Mouse (Mus musculus): ENCODE data around the gene Cd37. TPM values are rescaled to one million over a fixed set of nuclear protein-coding genes. Genes with fewer than 3 reads are reported as not detected.
"Not testable (repeated sequence)": the region's sequence is repeated elsewhere in the genome, so short reads cannot be mapped to it uniquely, and the experiment has no call there.

The Cd37 gene
- polyA plus RNA-seq, 1 experiment: 30.1 TPM

DNA sequence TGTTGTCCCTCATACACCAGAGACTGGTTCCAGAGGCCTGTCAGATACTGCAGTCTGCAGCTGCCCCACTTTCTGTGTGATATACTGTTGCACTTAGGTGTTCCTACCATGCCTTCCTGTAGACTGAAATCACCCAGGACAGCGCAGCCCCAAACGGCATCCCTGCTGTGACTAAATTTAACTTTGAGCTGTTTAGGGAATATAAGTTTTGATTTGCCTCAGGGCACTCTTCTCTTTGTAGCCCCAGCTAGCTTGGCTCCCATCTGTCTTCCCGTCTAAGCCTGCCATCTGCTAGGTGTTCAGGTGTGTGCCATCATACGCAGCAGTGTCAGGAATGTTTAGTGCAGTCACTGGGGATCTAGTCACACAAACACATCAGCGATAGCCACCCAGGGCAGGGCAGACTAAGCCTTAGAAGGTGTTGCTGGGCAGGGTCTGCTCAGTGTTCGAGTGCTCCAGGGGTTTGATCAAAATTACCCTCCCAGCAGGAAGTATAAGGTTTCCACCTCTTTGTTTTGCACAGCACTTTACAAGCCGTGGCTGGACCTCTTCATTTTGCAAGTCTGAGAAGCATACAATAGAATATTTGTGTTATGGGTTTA is 24.2 kb upstream of the Cd37 start:
- no peaks in the 10 kb centered on the region for H3K36me3 ChIP-seq (ENCODE audit: control insufficient read depth, insufficient read depth, low read length)
- no peak overlapping the region for H3K4me3 ChIP-seq (ENCODE audit: insufficient read depth, low read depth, low read length)
- no peak overlapping the region for H3K27ac ChIP-seq (ENCODE audit: insufficient read depth, low read depth, low read length)
- 79% methylated on average over 7 of the region's 7 CpGs for WGBS
- no peak for DNase-seq
- H3K4me1 ChIP-seq (ENCODE audit: control insufficient read depth, insufficient read depth, low read length): no peaks in the 10 kb centered on the region
- no peaks in the 10 kb centered on the region for H3K27me3 ChIP-seq (replicated peaks; ENCODE audit: control insufficient read depth, insufficient read depth, low read length)
- TF ChIP-seq CTCF (conservative IDR thresholded peaks at IDR 0.05; ENCODE audit: insufficient read depth, insufficient read length, low read depth, low read length) (no peak), POLR2A (IDR thresholded peaks at IDR 0.05; ENCODE audit: low read depth, low read length) (no peak)

DNA sequence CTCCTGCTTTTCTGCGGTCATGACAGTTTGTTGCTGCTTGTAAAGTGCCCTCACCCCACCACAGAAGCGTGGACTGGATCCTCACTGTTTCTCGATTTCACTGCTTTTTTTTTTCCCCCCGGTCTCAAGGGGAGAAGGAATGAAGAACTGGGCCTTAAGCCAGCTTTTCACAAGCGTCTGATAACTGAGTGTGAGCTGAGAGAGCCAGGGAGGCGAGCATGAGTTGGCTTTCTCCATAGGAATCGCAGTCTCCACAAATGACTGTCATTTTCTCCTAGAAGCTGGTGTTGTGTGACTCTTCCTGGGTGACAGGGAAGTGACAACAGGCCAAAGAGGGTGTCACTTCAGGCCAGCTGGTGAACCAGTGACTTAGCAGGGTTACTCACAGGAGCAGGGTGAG is 23.4 kb upstream of the Cd37 start:
- Histone ChIP-seq H3K27me3 (replicated peaks; ENCODE audit: control insufficient read depth, insufficient read depth, low read length) (no peaks in the 10 kb centered on the region), H3K4me1 (ENCODE audit: control insufficient read depth, insufficient read depth, low read length) (no peaks in the 10 kb centered on the region), H3K4me3 (ENCODE audit: insufficient read depth, low read depth, low read length) (no peak overlapping the region), H3K36me3 (ENCODE audit: control insufficient read depth, insufficient read depth, low read length) (no peaks in the 10 kb centered on the region), H3K27ac (ENCODE audit: insufficient read depth, low read depth, low read length) (no peak overlapping the region)
- WGBS: 65% methylated on average over 7 of the region's 7 CpGs
- DNase-seq: no peak
- no peak for TF ChIP-seq POLR2A (IDR thresholded peaks at IDR 0.05; ENCODE audit: low read depth, low read length)
- no peak for TF ChIP-seq CTCF (conservative IDR thresholded peaks at IDR 0.05; ENCODE audit: insufficient read depth, insufficient read length, low read depth, low read length)

DNA sequence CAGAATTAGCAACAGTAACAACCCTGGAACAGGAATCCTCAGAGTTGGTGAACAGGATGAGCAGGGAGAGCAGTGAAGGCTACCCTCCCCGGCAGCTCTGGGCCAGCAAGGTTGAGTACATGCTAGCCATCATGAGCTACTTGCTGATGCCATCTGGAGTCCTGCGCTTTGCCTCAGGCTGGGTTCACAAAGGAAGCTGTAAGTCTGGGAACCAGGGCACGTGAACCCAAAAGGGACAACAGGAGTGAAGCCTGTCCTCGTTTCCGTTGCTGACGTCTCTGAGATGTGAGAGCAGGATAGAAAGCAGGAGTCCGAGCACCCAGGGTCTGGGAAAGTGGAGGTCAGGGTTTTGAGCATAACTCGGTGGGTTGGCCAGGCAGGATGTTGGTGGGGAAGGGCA is 20.4 kb upstream of the Cd37 start:
- TF ChIP-seq POLR2A (IDR thresholded peaks at IDR 0.05; ENCODE audit: low read depth, low read length) (no peak), CTCF (conservative IDR thresholded peaks at IDR 0.05; ENCODE audit: insufficient read depth, insufficient read length, low read depth, low read length) (no peak)
- WGBS: 86% methylated on average over 8 of the region's 8 CpGs
- Histone ChIP-seq H3K36me3 (ENCODE audit: control insufficient read depth, insufficient read depth, low read length) (no peaks in the 10 kb centered on the region), H3K4me1 (ENCODE audit: control insufficient read depth, insufficient read depth, low read length) (no peaks in the 10 kb centered on the region), H3K27me3 (replicated peaks; ENCODE audit: control insufficient read depth, insufficient read depth, low read length) (no peaks in the 10 kb centered on the region), H3K4me3 (ENCODE audit: insufficient read depth, low read depth, low read length) (no peak overlapping the region), H3K27ac (ENCODE audit: insufficient read depth, low read depth, low read length) (no peak overlapping the region)
- DNase-seq: no peak

DNA sequence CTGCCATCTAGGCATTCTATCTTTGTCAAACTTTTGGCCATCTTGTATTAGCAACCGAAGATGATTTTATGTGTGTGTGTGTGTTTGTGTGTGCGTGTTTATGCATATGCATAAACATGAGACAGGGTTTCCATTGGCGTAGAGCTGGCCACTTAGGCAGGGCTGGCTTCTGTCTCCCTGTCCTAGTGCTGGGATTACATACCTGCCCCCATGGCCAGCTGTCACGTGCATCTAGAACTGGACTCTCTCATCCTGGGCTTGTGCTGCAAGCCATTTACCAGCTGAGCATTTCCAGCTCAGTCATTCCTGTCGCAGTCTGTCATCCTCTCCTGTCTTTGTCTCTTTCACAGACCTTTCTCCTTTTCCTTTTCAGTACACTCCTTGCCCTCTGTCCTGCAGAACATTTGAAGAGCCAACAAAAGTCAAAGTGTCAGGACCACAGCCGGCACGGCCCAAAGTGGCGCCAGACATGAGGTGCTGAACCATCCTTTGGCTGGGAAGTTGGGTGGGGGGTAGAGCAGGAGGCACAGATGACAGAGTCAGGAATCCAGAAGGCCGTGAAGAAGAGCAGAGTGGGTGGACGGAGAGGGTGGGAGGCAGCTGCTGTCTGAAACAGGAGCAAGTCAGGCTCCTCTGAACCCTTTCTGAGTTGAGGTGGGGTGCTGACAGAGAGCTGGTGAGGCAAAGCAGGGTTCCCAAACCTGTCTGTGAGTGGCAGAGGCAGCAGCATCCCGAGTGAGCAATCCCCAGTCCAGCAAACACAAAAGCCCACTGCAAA is 18.3 kb upstream of the Cd37 start:
- no peak for TF ChIP-seq CTCF (conservative IDR thresholded peaks at IDR 0.05; ENCODE audit: insufficient read depth, insufficient read length, low read depth, low read length)
- TF ChIP-seq POLR2A (IDR thresholded peaks at IDR 0.05; ENCODE audit: low read depth, low read length): no peak
- no peak for DNase-seq
- H3K4me3 ChIP-seq (ENCODE audit: insufficient read depth, low read depth, low read length): no peak overlapping the region
- H3K27ac ChIP-seq (ENCODE audit: insufficient read depth, low read depth, low read length): no peak overlapping the region
- H3K36me3 ChIP-seq (ENCODE audit: control insufficient read depth, insufficient read depth, low read length): no peaks in the 10 kb centered on the region
- no peaks in the 10 kb centered on the region for H3K4me1 ChIP-seq (ENCODE audit: control insufficient read depth, insufficient read depth, low read length)
- 56% methylated on average over 11 of the region's 11 CpGs for WGBS
- H3K27me3 ChIP-seq (replicated peaks; ENCODE audit: control insufficient read depth, insufficient read depth, low read length): no peaks in the 10 kb centered on the region

DNA sequence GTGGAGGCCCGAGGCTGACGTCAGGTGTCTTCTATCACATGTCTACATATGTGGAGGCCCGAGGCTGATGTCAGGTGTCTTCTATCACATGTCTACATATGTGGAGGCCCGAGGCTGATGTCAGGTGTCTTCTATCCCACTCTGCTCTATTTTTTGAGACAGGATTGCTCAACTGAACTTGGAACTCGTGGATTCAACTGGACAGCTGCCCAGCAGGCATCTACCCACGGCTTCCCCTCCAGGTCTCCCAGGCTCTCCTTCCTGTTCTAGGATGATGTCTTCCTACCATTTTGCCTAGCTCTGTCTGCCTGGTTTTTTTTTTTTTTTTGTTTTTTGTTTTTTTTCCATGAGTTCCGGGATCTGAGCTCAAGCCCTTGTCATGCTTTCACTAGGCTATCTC is 16.9 kb upstream of the Cd37 start:
- 62% methylated on average over 6 of the region's 7 CpGs for WGBS
- H3K27ac ChIP-seq (ENCODE audit: insufficient read depth, low read depth, low read length); H3K4me1 ChIP-seq (ENCODE audit: control insufficient read depth, insufficient read depth, low read length); H3K36me3 ChIP-seq (ENCODE audit: control insufficient read depth, insufficient read depth, low read length); H3K4me3 ChIP-seq (ENCODE audit: insufficient read depth, low read depth, low read length); H3K27me3 ChIP-seq (replicated peaks; ENCODE audit: control insufficient read depth, insufficient read depth, low read length); DNase-seq: not testable (repeated sequence)

DNA sequence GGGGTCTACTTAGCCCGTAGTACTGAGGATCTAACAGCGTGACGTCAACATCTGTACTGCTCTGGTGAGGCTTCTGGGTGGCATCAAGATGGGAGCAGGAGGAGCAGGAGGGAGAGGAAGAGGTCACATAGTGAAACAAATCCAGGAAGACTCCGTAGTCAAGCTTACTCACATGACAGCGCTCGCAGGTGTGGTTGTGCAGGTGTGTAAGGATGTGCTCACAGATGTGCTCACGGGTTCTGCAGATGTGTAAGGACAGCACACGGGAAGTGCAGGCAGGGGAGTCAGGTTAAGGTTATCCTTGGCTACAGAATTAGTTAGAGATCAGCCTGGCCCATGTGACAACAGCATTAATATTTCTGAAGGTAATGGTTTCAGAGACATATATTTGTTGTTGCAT is 14.9 kb upstream of the Cd37 start:
- Histone ChIP-seq H3K36me3 (ENCODE audit: control insufficient read depth, insufficient read depth, low read length) (no peaks in the 10 kb centered on the region), H3K27ac (ENCODE audit: insufficient read depth, low read depth, low read length) (no peak overlapping the region), H3K4me3 (ENCODE audit: insufficient read depth, low read depth, low read length) (no peak overlapping the region), H3K4me1 (ENCODE audit: control insufficient read depth, insufficient read depth, low read length) (no peaks in the 10 kb centered on the region), H3K27me3 (replicated peaks; ENCODE audit: control insufficient read depth, insufficient read depth, low read length) (no peaks in the 10 kb centered on the region)
- 87% methylated on average over 8 of the region's 8 CpGs for WGBS
- TF ChIP-seq POLR2A (IDR thresholded peaks at IDR 0.05; ENCODE audit: low read depth, low read length): no peak
- TF ChIP-seq CTCF (conservative IDR thresholded peaks at IDR 0.05; ENCODE audit: insufficient read depth, insufficient read length, low read depth, low read length): no peak
- DNase-seq: no peak

DNA sequence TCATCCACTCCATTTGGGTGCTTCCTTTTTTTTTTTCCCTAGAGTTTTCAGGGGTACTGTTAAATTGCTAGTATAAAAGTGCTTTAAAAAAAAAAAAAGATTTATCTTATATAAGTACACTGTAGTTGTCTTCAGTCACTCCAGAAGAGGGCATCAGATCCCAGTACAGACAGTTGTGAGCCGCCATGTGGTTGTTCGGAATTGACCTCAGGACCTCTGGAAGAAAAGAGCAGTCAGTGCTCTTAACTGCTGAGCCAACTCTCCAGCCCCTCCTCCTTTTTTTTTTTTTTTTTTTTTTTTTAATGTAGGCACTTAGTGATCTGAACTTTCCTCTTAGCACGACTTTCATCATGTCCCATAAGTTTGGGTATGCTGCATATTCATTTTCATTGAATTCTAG is 8.8 kb upstream of the Cd37 start:
- DNase-seq: no peak
- TF ChIP-seq CTCF (conservative IDR thresholded peaks at IDR 0.05; ENCODE audit: insufficient read depth, insufficient read length, low read depth, low read length) (no peak; the same call in 1 of the 2 replicates), POLR2A (IDR thresholded peaks at IDR 0.05; ENCODE audit: low read depth, low read length) (no peak)
- Histone ChIP-seq H3K27ac (ENCODE audit: insufficient read depth, low read depth, low read length) (no peak overlapping the region), H3K4me3 (ENCODE audit: insufficient read depth, low read depth, low read length) (no peak overlapping the region), H3K36me3 (ENCODE audit: control insufficient read depth, insufficient read depth, low read length) (no peaks in the 10 kb centered on the region), H3K4me1 (ENCODE audit: control insufficient read depth, insufficient read depth, low read length) (no peaks in the 10 kb centered on the region), H3K27me3 (replicated peaks; ENCODE audit: control insufficient read depth, insufficient read depth, low read length) (no peaks in the 10 kb centered on the region)
- WGBS: 52% methylated on average over 3 of the region's 3 CpGs
